Comparison of ENCODE assay signal across 8 mouse cellular contexts in the genomic region with DNA sequence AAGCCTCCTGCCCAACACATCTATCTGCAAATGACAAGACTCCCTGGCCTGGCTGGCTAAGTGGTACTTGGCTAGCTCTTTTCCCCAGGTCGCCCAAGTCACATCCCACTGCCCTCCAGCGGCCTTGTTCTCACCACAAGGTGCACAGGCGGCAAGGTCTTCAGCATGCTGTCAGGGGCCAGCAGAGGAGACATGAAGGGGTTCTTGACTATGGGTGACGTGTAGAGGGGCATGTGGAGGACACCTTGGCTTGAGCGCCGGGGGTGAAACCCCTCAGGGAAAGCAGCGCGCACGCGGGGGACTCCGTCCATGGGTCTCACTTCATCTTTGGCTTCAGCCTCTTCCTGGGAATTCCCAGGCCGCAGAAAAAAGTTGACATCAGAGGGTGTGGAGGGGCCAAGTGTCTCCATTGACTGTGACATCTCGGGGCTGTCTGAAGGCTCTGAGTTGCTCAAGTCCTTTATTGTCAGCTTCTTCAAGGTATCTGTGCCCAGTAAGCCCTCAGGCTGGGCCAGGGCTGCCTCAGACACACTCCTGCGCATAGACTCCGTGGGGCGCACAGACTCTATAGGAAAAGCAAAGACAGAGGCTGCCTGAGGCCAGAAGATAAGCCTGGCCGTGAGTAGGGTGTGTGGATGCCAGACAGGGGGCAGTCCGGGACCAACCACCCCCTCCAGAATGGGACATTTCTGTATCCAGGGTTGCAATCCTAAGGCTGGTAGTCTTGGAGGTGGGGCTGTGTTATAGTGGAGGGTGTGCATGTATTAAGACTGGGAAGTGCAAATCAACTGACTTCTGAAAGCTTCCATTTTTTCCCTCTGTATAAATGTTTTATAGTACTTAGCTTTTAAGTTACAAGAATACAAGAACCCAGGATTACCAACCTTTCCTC. TPM values are rescaled to one million over a fixed set of nuclear protein-coding genes. Genes with fewer than 3 reads are reported as not detected.
DNase-seq lines count a peak whose midpoint lies in the region; ATAC-seq lines count a peak whose summit lies in the region.

No protein-coding gene starts in this region.

- H3K36me3 ChIP-seq in heart, embryonic 10.5 days = peaks cover 21% of the 10 kb centered on the region
- peaks cover 15% of the 10 kb centered on the region for H3K36me3 ChIP-seq in intestine, embryonic 15.5 days

- H3K27me3 ChIP-seq in heart, embryonic 10.5 days (ENCODE audit: insufficient read depth, poor library complexity, severe bottlenecking) = peaks cover 7% of the 10 kb centered on the region; the same call in 1 of the 2 replicates
- H3K27me3 ChIP-seq in intestine, embryonic 15.5 days (replicated peaks) = no peaks in the 10 kb centered on the region

- H3K4me2 ChIP-seq in intestine, embryonic 15.5 days (replicated peaks) = peak overlapping the region; percentile 83

- H3K4me1 ChIP-seq in heart, embryonic 10.5 days = peaks cover 32% of the 10 kb centered on the region
- H3K4me1 ChIP-seq in intestine, embryonic 15.5 days (replicated peaks) = peaks cover 22% of the 10 kb centered on the region

- peak overlapping the region; percentile 63 for H3K4me3 ChIP-seq in heart, embryonic 10.5 days
- no peak overlapping the region for H3K4me3 ChIP-seq in intestine, embryonic 15.5 days (replicated peaks)

- no peak for DNase-seq in heart, embryonic 10.5 days (ENCODE audit: low spot score)
- DNase-seq in heart, adult 9 months (ENCODE audit: low spot score in 2 of 2) = no peak
- DNase-seq in c-Kit-positive CD71-positive TER-119-negative erythroid progenitor cells, embryonic 14.5 days (ENCODE audit: low read depth) = peak; percentile 37
- DNase-seq in neural tube, embryonic 10.5 days (ENCODE audit: extremely low spot score, low spot score) = peak; percentile 22
- no peak for DNase-seq in urinary bladder, postnatal 25 days (ENCODE audit: low spot score)
- no peak for DNase-seq in cerebellum, postnatal 10 days
- DNase-seq in kidney, adult 18-20 months = no peak

- no peaks in the 10 kb centered on the region for H3K9me3 ChIP-seq in heart, embryonic 10.5 days
- no peaks in the 10 kb centered on the region for H3K9me3 ChIP-seq in intestine, embryonic 15.5 days

- H3K27ac ChIP-seq in heart, embryonic 10.5 days = peak overlapping the region; percentile 85
- no peak overlapping the region for H3K27ac ChIP-seq in intestine, embryonic 15.5 days

- WGBS in heart, embryonic 10.5 days = 47% methylated on average over 18 of the region's 18 CpGs
- WGBS in intestine, embryonic 15.5 days = 70% methylated on average over 18 of the region's 18 CpGs

- H3K9ac ChIP-seq in intestine, embryonic 15.5 days = no peak overlapping the region

- ATAC-seq in intestine, embryonic 15.5 days = no peak

RNA-seq across cellular contexts. Expression of a gene that starts 11.1 kb away (rescaled TPM):
- polyA plus RNA-seq in heart, embryonic 10.5 days (2016; fragmentation: Nextera tagmentation; extraction: Ambion mirVana) = not detected in 2 replicates
- 0.47 and 0.63 TPM in 2 replicates for polyA plus RNA-seq in intestine, embryonic 15.5 days (2015; fragmentation: Nextera tagmentation; extraction: Ambion mirVana)

RNA-seq across cellular contexts. Expression of a gene that starts 17.9 kb away (rescaled TPM):
- 3.3 and 4.7 TPM in 2 replicates for polyA plus RNA-seq in heart, embryonic 10.5 days (2016; fragmentation: Nextera tagmentation; extraction: Ambion mirVana)
- 7.0 and 8.8 TPM in 2 replicates for polyA plus RNA-seq in intestine, embryonic 15.5 days (2015; fragmentation: Nextera tagmentation; extraction: Ambion mirVana)

RNA-seq across cellular contexts. Expression of a gene that starts 32.0 kb away (rescaled TPM):
- 0.32 and 0.36 TPM in 2 replicates for polyA plus RNA-seq in heart, embryonic 10.5 days (2016; fragmentation: Nextera tagmentation; extraction: Ambion mirVana)
- 0.45 TPM in 1 of 2 replicates, not detected in the other for polyA plus RNA-seq in intestine, embryonic 15.5 days (2015; fragmentation: Nextera tagmentation; extraction: Ambion mirVana)

Comparison
In these comparisons a context has a peak if more than half of its experiments do, and no peak if none do; other contexts are left out.
1. DNase-seq: peak in c-Kit-positive CD71-positive TER-119-negative erythroid progenitor cells, embryonic 14.5 days (single experiment) and neural tube, embryonic 10.5 days (single experiment); none in heart, embryonic 10.5 days (single experiment), heart, adult 9 months (0 of 2), urinary bladder, postnatal 25 days (single experiment), cerebellum, postnatal 10 days (0 of 2) and kidney, adult 18-20 months (single experiment).